Mouse (Mus musculus) CH12.LX (cell line): ENCODE data around the gene Tnfrsf11a.

Experiments used
- BHLHE40 ChIP-seq: IDR thresholded peaks from 2 replicates; pipeline ENCODE4 v1.6.1; 2011; ENCODE audit warnings: mild to moderate bottlenecking, low read depth, low read length, improper control_type of control experiment
- CTCF ChIP-seq, 2 experiments: IDR thresholded peaks in 1 of 2; conservative IDR thresholded peaks in 1 of 2; 2 replicates each; pipeline ENCODE4 v1.5.1; 2011 to 2012; ENCODE audit warnings: low read depth in 2 of 2, low read length in 2 of 2, improper control_type of control experiment in 1 of 2, inconsistent platforms in 1 of 2, mild to moderate bottlenecking in 1 of 2, moderate library complexity in 1 of 2
- HCFC1 ChIP-seq: IDR thresholded peaks from 2 replicates; pipeline ENCODE4 v1.6.1; 2012; ENCODE audit warnings: low read depth, mild to moderate bottlenecking, inconsistent platforms, low read length, improper control_type of control experiment
- MAX ChIP-seq: IDR thresholded peaks from 2 replicates; pipeline ENCODE4 v1.6.1; 2011; ENCODE audit warnings: low read length, improper control_type of control experiment
- MEF2A ChIP-seq: IDR thresholded peaks from 2 replicates; pipeline ENCODE4 v1.6.1; 2014; ENCODE audit warnings: low read depth, mild to moderate bottlenecking, inconsistent platforms, low read length, improper control_type of control experiment, borderline replicate concordance
- POLR2A ChIP-seq: IDR thresholded peaks from 2 replicates; pipeline ENCODE4 v1.6.1; 2011; ENCODE audit warnings: low read depth, mild to moderate bottlenecking, improper control_type of control experiment, low read length
- RAD21 ChIP-seq: IDR thresholded peaks from 2 replicates; pipeline ENCODE4 v1.6.1; 2011; ENCODE audit warnings: low read depth, mild to moderate bottlenecking, low read length, improper control_type of control experiment, moderate library complexity

DNA sequence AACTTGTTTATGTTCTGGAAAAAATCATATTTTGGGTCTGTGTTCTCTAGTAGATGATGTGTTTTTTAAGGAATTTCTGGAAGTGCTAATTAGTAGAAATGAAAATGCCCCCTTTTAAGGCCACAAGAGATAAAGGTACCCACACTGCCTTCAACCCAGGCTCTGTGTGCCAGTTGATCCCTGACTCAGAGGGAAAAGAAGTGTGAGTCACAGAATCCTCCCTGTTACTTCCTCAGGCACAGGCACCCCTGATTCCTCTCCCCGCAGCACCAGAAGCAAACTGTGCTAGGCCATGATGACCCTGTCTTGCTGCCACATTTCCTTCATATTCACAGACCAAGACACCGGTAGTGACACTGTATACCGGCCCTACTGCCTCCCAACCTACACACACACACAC lies 9.6 kb downstream of the Tnfrsf11a start:
- no peak for TF ChIP-seq POLR2A
- no peak for TF ChIP-seq BHLHE40
- no peak for TF ChIP-seq HCFC1
- no peak for TF ChIP-seq MAX
- no peak for TF ChIP-seq MEF2A
- no peak for TF ChIP-seq RAD21
- no peak for TF ChIP-seq CTCF (conservative IDR thresholded peaks at IDR 0.05 in 1 of 2, IDR thresholded peaks at IDR 0.05 in 1 of 2; ENCODE audit: low read depth in 2 of 2, low read length in 2 of 2)
